Mouse (Mus musculus): ENCODE results near the gene Mpp2. TPM values are rescaled to one million over a fixed set of nuclear protein-coding genes. Genes with fewer than 3 reads are reported as not detected.

Mpp2 gene
- polyA plus RNA-seq, 1 experiment from 2014 or later: 34.6 TPM

GRCm38 (mm10) chr11:102069633-102070032 lies 18.7 kb downstream of the Mpp2 start:
- Histone ChIP-seq H3K4me1 (replicated peaks) (peaks cover 10% of the 10 kb centered on the region), H3K36me3 (no peaks in the 10 kb centered on the region; the same call in 1 of the 2 replicates), H3K27ac (replicated peaks) (no peak overlapping the region), H3K27me3 (no peaks in the 10 kb centered on the region), H3K9ac (no peak overlapping the region), H3K4me2 (no peak overlapping the region), H3K9me3 (no peaks in the 10 kb centered on the region), H3K4me3 (no peak overlapping the region)
- no peak for ATAC-seq (ENCODE audit: low FRiP score, low read depth)
- 55% methylated on average over 11 of the region's 11 CpGs for WGBS

DNA sequence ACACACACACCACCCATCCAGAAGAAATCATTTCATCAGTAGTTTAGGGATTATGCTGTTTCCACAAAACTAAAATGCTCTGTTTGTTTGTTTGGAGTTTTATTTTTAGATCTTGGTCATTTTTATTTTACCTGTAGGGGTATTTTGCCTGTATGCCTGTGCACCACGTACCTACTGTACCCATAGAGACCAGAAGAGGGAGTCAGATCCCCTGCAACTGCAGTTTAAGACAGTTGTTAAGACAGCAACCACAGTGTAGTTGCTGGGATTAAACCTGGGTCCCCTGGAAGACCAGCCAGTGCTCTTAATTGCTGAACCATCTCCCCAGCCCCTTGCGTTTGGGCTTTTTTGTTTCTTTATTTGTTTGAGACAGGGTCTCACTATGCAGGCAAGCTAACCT lies 19.3 kb downstream of the Mpp2 start:
- H3K9ac ChIP-seq: no peak overlapping the region
- H3K27ac ChIP-seq (replicated peaks): no peak overlapping the region
- H3K4me3 ChIP-seq: no peak overlapping the region
- no peak for ATAC-seq (ENCODE audit: low FRiP score, low read depth)
- H3K27me3 ChIP-seq: no peaks in the 10 kb centered on the region
- WGBS: 29% methylated on average over 2 of the region's 2 CpGs
- peaks cover 10% of the 10 kb centered on the region for H3K4me1 ChIP-seq (replicated peaks)
- peaks cover 4% of the 10 kb centered on the region; the same call in 1 of the 2 replicates for H3K36me3 ChIP-seq
- no peak overlapping the region for H3K4me2 ChIP-seq
- H3K9me3 ChIP-seq: no peaks in the 10 kb centered on the region

DNA sequence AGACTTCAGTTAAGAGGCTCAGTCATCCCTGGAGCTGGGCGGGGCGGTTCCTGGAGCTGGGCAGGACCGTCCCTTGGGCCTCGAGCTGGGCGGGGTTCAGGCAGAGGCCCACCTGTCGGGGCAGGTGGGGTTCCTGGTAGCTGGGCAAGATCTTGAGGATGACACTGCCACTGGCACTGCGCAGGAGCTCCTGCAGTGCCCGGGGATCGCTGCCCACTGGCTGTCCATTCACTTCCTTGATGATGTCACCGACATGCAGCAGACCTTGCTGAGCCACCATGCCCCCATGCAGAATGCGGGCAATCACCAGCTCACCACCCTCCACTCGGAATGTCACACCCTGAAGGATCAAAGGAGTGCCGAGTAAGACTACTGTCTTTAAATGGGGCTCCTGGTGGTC lies 25.2 kb downstream of the Mpp2 start:
- Histone ChIP-seq H3K27ac (replicated peaks) (no peak overlapping the region), H3K9ac (no peak overlapping the region), H3K36me3 (peaks cover 38% of the 10 kb centered on the region), H3K4me2 (no peak overlapping the region), H3K4me3 (no peak overlapping the region), H3K9me3 (no peaks in the 10 kb centered on the region), H3K4me1 (replicated peaks) (peaks cover 10% of the 10 kb centered on the region), H3K27me3 (peaks cover 10% of the 10 kb centered on the region; the same call in 1 of the 2 replicates)
- ATAC-seq (ENCODE audit: low FRiP score, low read depth): no peak
- 84% methylated on average over 13 of the region's 13 CpGs for WGBS

DNA sequence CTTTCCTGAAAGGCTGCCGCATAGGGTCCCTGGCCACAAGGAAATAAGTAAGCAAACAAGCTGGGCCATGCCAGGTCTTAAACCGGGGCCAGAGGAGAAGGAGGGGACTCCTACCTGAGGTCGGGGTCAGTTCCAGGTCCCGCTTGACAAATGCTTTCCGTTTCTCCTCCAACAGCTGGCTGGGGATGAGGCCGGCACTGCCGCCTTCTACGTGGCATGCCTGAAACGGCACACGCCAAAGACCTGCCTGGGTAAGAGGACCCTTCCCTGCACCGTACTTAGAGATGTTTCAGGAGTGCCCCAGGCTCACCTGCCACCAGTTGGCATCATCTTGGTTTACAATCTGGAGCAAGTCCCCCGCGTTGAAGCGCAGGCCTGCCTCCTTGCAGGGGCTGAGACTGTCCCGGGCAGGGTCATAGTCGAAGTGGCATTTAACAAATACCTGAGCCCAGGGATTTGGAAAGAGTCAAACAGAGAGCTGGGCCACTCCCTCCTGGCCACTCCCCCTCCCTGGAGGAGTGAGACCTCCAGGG lies 26.3 kb downstream of the Mpp2 start:
- no peak for ATAC-seq (ENCODE audit: low FRiP score, low read depth)
- Histone ChIP-seq H3K4me2 (peak overlapping the region; percentile 90), H3K36me3 (peaks cover 38% of the 10 kb centered on the region), H3K4me1 (replicated peaks) (peaks cover 10% of the 10 kb centered on the region), H3K27me3 (peaks cover 10% of the 10 kb centered on the region; the same call in 1 of the 2 replicates), H3K9ac (no peak overlapping the region), H3K27ac (replicated peaks) (no peak overlapping the region), H3K9me3 (no peaks in the 10 kb centered on the region), H3K4me3 (no peak overlapping the region)
- WGBS: 34% methylated on average over 16 of the region's 16 CpGs

- Histone ChIP-seq H3K9ac (peak overlapping the region; percentile 53), H3K27ac (replicated peaks) (0 out of 2 replicates have a peak overlapping the region, but pooled peaks have one; percentile 26), H3K4me1 (replicated peaks) (peaks cover 10% of the 10 kb centered on the region), H3K4me2 (peak overlapping the region; percentile 90), H3K36me3 (peaks cover 38% of the 10 kb centered on the region), H3K9me3 (no peaks in the 10 kb centered on the region), H3K27me3 (peaks cover 10% of the 10 kb centered on the region; the same call in 1 of the 2 replicates), H3K4me3 (peak overlapping the region; percentile 43)
- 2% methylated on average over 23 of the region's 23 CpGs for WGBS
- ATAC-seq (ENCODE audit: low FRiP score, low read depth): peak; percentile 70
Measured at GRCm38 (mm10) chr11:102061236-102061940, 26.9 kb downstream of the Mpp2 start.

GRCm38 (mm10) chr11:102053847-102054246 lies 34.5 kb downstream of the Mpp2 start:
- Histone ChIP-seq H3K9me3 (no peaks in the 10 kb centered on the region), H3K27ac (replicated peaks) (no peak overlapping the region), H3K9ac (no peak overlapping the region), H3K4me2 (no peak overlapping the region), H3K4me3 (no peak overlapping the region), H3K27me3 (no peaks in the 10 kb centered on the region), H3K36me3 (0 out of 2 replicates have a peak, but pooled peaks cover 3% of the 10 kb centered on the region), H3K4me1 (replicated peaks) (no peaks in the 10 kb centered on the region)
- 21% methylated on average over 9 of the region's 9 CpGs for WGBS
- ATAC-seq (ENCODE audit: low FRiP score, low read depth): no peak

GRCm38 (mm10) chr11:102053183-102053582 lies 35.1 kb downstream of the Mpp2 start:
- no peak overlapping the region for H3K27ac ChIP-seq (replicated peaks)
- H3K4me2 ChIP-seq: no peak overlapping the region
- 79% methylated on average over 7 of the region's 7 CpGs for WGBS
- H3K4me1 ChIP-seq (replicated peaks): no peaks in the 10 kb centered on the region
- no peaks in the 10 kb centered on the region for H3K36me3 ChIP-seq
- no peak overlapping the region for H3K4me3 ChIP-seq
- ATAC-seq (ENCODE audit: low FRiP score, low read depth): no peak
- no peaks in the 10 kb centered on the region for H3K27me3 ChIP-seq
- H3K9me3 ChIP-seq: no peaks in the 10 kb centered on the region
- no peak overlapping the region for H3K9ac ChIP-seq

- Histone ChIP-seq H3K4me1 (replicated peaks) (no peaks in the 10 kb centered on the region), H3K36me3 (no peaks in the 10 kb centered on the region), H3K27ac (replicated peaks) (no peak overlapping the region), H3K4me3 (no peak overlapping the region), H3K4me2 (no peak overlapping the region), H3K9me3 (no peaks in the 10 kb centered on the region), H3K9ac (no peak overlapping the region), H3K27me3 (no peaks in the 10 kb centered on the region)
- WGBS: 83% methylated on average over 12 of the region's 12 CpGs
- ATAC-seq (ENCODE audit: low FRiP score, low read depth): no peak
Measured at GRCm38 (mm10) chr11:102052697-102053096, 35.6 kb downstream of the Mpp2 start.

DNA sequence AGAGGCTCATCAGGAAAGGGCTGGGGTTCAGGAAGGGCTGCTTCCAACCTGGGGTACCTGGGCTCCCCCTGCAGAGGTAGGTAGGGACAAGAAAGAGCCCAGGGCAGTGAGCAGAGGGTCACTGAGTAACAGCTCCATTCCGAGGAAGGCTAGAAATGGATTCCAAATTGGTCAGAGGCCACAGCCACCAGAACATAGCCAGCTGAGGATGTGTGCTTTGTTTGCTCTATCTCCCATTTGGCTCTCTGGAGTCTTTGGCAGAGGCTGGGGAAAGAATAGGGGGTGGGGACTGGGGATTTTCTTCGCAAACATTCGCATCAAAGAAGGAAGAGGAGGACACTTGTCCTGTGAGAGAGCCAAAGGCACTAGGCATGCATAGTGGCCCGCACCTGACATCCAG lies 36.4 kb downstream of the Mpp2 start:
- no peak overlapping the region for H3K9ac ChIP-seq

DNA sequence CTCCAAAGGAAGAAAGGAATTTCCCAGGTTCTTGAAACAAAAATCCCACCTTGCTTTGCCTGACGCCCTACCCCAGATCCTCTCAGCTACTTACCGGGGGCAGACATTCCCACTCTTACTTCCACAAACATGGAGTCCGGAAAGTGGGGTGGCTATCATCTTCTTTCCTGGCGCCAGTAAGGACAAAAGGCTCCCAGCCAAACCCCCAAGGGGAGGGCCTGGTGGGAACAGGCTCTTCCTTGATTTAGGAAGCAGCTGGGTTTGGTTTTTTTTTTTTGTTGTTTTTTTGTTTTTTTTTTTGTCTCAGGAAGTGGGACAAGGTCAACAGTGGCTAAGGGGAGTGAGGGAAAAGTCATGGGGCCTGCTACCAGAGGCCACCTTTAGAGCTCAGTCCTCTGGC lies 36.8 kb downstream of the Mpp2 start:
- no peaks in the 10 kb centered on the region for H3K27me3 ChIP-seq
- H3K4me1 ChIP-seq (replicated peaks): no peaks in the 10 kb centered on the region
- no peak overlapping the region for H3K4me3 ChIP-seq
- no peak overlapping the region for H3K4me2 ChIP-seq
- H3K9me3 ChIP-seq: no peaks in the 10 kb centered on the region
- no peak for ATAC-seq (ENCODE audit: low FRiP score, low read depth)
- H3K27ac ChIP-seq (replicated peaks): no peak overlapping the region
- no peaks in the 10 kb centered on the region for H3K36me3 ChIP-seq
- no peak overlapping the region for H3K9ac ChIP-seq
- WGBS: 82% methylated on average over 4 of the region's 4 CpGs

More for the DNA sequence above, 36.4 kb downstream of the Mpp2 start:
- Histone ChIP-seq H3K27ac (replicated peaks) (no peak overlapping the region), H3K27me3 (no peaks in the 10 kb centered on the region), H3K4me1 (replicated peaks) (no peaks in the 10 kb centered on the region), H3K4me3 (no peak overlapping the region), H3K36me3 (no peaks in the 10 kb centered on the region), H3K9me3 (no peaks in the 10 kb centered on the region), H3K4me2 (no peak overlapping the region)
- WGBS: 53% methylated on average over 4 of the region's 4 CpGs
- no peak for ATAC-seq (ENCODE audit: low FRiP score, low read depth)

DNA sequence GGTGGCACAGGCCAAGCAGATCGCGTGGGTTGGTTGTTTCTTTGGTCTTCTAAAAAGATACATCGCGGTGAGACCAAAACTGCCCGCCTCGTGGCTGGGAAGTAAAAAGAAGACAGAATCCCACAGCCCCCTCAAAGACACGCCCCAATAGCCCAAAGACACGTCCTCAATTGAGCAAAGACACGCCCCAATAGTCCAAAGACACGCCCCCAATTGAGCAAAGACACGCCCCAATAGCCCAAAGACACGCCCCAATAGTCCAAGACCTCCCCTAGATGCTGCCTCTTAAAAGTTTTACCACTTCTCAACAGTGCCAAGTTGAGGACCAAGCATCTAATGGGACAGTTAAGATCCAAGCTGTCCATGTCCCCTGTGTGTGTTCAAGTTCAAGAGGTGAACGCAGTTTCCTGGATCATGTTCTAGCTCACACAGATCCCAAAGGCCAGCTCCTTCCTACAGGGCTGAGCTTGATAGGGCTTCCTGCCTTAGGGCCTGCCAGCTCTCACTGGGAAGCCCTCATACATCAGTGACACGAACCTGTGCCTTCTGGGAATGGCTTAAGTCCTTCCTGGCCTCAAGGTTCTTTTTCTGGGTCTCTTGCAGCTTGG lies 38.3 kb downstream of the Mpp2 start:
- H3K36me3 ChIP-seq: no peaks in the 10 kb centered on the region
- ATAC-seq (ENCODE audit: low FRiP score, low read depth): no peak
- H3K4me2 ChIP-seq: no peak overlapping the region
- no peak overlapping the region for H3K9ac ChIP-seq
- no peaks in the 10 kb centered on the region for H3K27me3 ChIP-seq
- no peaks in the 10 kb centered on the region for H3K9me3 ChIP-seq
- H3K4me1 ChIP-seq (replicated peaks): no peaks in the 10 kb centered on the region
- WGBS: 51% methylated on average over 14 of the region's 14 CpGs
- no peak overlapping the region for H3K27ac ChIP-seq (replicated peaks)
- H3K4me3 ChIP-seq: no peak overlapping the region

- no peaks in the 10 kb centered on the region for H3K27me3 ChIP-seq
- no peak overlapping the region for H3K4me3 ChIP-seq
- no peak overlapping the region for H3K27ac ChIP-seq (replicated peaks)
- no peak overlapping the region for H3K4me2 ChIP-seq
- WGBS: 83% methylated on average over 9 of the region's 9 CpGs
- ATAC-seq (ENCODE audit: low FRiP score, low read depth): no peak
- no peaks in the 10 kb centered on the region for H3K9me3 ChIP-seq
- H3K36me3 ChIP-seq: no peaks in the 10 kb centered on the region
- H3K4me1 ChIP-seq (replicated peaks): no peaks in the 10 kb centered on the region
- no peak overlapping the region for H3K9ac ChIP-seq
Measured at GRCm38 (mm10) chr11:102046607-102047006, 41.7 kb downstream of the Mpp2 start.
